Mouse (Mus musculus): ENCODE measurements around the gene Mpp3.
"Not testable (repeated sequence)": the region's sequence is repeated elsewhere in the genome, so short reads cannot be mapped to it uniquely, and the experiment has no call there.

Mpp3 gene

GRCm38 (mm10) chr11:102013201-102013600, 15.1 kb downstream of the Mpp3 start:
- in situ Hi-C loops (cut with MboI; ENCODE audit: low sequenced_read_pairs) = no loop called here

GRCm38 (mm10) chr11:102011510-102011909, 16.8 kb downstream of the Mpp3 start:
- in situ Hi-C loops (cut with MboI; ENCODE audit: low sequenced_read_pairs) = no loop called here

GRCm38 (mm10) chr11:102010140-102010539, 18.1 kb downstream of the Mpp3 start:
- in situ Hi-C loops (cut with MboI; ENCODE audit: low sequenced_read_pairs) = no loop called here

DNA sequence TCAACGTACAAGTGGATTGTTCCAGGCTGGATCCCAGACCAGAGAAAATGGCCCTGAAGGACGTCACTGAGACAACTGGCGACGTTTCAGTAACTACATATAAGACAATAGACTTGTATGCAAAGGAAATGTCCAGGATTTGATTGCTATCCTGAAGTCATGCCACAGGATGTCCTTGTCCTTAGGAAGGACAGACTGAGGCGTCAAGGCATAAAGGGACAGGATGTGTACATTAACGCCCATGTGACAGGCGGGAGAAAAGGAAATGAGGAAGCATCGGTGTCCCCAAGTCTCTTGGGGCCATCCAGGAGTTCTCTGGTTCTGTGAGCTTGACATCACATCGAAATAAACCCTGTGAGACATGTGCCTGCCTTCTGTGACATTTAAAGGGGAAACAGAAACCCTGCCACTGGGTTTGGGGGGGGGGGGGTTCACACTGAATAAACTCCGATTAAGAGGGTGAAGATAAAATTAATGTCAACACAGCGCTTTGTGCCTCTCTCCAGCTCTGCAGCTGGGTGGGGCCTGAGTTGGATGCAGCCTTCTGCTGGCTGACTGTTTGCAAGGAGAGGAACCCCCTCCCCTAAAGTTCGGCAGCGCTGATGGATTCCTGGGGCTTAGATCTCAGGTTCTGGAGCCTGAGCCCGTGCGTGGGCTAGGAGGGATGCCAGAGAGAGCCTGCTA, 19.2 kb downstream of the Mpp3 start:
- in situ Hi-C loops (cut with MboI; ENCODE audit: low sequenced_read_pairs) = no loop called here

- in situ Hi-C loops (cut with MboI; ENCODE audit: low sequenced_read_pairs) = no loop called here
Measured at GRCm38 (mm10) chr11:102008372-102008771, 19.9 kb downstream of the Mpp3 start.

DNA sequence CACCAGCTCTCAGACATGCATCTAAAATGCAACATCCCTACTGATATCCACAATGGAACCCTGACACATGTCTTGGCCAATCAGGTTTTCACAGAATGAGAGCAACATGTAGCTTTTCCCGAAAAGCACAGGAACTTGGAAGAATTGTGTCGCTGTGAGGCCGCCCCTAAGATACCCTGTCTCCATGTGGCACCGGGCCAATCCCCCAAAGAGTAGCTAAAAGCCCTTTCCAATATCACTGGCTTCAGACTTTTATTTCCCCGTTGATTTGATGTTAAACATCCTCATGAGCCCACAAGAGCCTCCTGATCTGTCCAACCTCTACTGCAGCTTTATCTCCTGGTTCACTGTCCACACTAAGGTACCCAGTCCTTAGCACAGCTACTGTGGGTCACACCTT, 21.6 kb downstream of the Mpp3 start:
- in situ Hi-C loops (cut with MboI; ENCODE audit: low sequenced_read_pairs) = no loop called here

DNA sequence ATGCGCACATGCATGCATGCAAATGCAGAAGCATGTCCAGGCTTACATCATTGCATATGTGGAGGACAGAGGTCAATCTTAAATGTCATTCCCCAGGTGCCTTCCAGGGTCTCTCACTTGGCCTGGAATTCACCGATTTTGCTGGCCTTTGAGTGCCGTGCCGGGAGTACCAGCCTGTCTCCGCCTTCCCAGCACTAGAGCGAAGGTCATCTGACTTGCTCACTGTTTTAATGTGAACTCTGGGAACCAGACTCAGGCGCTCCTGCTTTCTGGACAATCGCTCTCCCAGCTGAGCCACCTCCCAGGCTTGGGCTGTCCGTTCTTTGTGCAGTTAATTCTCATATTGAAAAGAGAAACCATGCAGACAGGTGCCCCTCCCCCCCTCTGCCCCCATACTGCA, 22.0 kb downstream of the Mpp3 start:
- in situ Hi-C loops (cut with MboI; ENCODE audit: low sequenced_read_pairs) = no loop called here

- in situ Hi-C loops (cut with MboI; ENCODE audit: low sequenced_read_pairs) = no loop called here
Measured at GRCm38 (mm10) chr11:102004251-102004650, 24.0 kb downstream of the Mpp3 start.

DNA sequence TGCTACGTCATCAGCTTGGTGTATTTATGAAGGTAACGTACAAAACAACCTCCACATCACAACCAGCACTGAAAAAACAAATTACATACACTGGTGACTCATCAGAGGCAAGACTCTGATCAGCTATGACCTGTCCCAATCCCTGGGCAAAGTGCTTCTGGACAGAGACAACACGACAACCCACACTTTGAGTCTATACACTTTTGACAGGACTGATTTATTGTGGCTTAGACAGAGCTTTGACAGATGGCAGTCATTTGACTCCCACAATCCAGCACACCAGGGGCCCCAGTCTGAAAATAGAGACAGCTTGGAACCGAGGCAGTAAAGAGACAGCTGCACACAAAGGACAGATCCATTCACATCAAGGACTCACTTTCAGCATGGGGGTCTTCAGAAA, 28.8 kb downstream of the Mpp3 start:
- in situ Hi-C loops (cut with MboI; ENCODE audit: low sequenced_read_pairs) = no loop called here

GRCm38 (mm10) chr11:101998258-101998657, 30.0 kb downstream of the Mpp3 start:
- in situ Hi-C loops (cut with MboI; ENCODE audit: low sequenced_read_pairs) = no loop called here

DNA sequence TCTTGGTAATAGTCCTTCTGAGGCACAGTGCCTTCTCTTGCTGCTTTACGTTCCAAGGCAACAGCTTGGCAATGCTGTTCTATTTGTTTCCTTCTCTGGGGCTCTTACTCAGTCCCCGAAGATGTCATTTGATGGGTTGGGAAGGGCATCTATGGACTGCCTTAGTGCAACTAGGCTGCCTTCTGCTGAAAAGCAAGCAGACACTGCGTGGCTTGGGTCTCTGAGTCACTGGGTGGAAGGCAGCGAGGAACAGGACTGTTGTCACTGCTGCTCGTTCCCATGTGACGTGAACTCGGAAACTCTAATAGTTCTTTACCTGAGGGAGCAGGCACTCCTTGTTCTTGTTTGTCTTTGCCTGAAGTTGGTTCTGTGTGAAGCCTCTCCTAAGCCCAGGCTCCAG, 32.3 kb downstream of the Mpp3 start:
- in situ Hi-C loops (cut with MboI; ENCODE audit: low sequenced_read_pairs) = no loop called here

DNA sequence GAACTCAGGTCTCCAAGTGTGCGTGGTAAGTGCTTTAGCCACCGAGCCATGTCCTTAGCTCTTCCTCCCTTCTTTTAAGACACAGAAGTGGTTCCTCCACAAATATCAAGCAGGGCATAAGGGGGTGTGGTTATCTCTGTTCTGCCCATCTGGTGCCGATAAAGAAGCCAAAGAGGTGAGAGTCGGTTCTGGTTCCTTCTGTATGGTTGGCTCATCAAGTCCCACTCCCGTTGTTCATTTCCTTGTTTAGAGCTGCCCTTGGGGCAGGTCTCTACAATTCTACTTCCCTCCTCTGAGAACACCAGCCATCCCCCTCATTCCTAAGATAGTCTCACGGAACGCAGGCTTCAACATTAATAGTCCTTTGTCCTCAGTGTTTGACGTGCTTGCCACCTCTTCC, 34.2 kb downstream of the Mpp3 start:
- in situ Hi-C loops (cut with MboI; ENCODE audit: low sequenced_read_pairs) = no loop called here

- in situ Hi-C loops (cut with MboI; ENCODE audit: low sequenced_read_pairs) = no loop called here
Measured at GRCm38 (mm10) chr11:101992411-101992810, 35.9 kb downstream of the Mpp3 start.

DNA sequence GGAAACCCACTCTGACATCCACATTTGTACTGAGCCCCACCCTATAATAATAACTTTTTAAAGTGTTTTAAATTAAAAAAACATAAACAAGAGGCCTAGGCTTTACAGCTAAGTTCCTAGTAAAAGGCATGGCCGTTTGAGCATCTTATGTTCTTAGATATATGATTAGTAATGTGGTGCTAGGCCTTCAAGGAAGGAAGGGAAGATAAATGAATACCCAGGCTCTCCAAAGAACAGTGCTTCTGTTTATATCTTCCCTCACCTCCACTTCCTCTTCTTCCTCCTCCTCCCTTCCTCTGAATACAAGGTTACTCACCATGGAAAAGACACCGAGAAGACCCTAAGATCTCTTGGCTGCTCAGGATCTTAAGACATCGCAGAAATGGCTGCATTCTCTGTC, 36.4 kb downstream of the Mpp3 start:
- in situ Hi-C loops (cut with MboI; ENCODE audit: low sequenced_read_pairs) = no loop called here

DNA sequence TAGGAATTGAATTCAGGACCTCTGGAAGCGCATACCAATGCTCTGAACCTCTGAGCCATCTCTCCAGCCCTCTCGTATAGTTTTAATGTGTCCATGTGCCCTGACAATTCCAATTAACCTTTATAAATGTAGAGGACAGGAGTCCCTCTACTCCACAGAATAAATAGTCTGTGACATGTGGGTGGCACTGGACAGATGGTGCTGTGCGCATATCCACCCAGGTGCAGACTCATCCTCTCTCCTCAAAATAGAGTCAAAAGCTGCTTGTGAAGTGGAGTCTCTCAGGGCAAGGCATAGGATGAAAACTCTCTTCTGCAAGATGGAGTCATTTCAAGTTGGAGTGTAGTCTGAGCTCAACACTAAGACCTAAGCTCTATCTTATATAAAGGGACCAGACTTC, 38.0 kb downstream of the Mpp3 start:
- in situ Hi-C loops (cut with MboI; ENCODE audit: low sequenced_read_pairs) = no loop called here

DNA sequence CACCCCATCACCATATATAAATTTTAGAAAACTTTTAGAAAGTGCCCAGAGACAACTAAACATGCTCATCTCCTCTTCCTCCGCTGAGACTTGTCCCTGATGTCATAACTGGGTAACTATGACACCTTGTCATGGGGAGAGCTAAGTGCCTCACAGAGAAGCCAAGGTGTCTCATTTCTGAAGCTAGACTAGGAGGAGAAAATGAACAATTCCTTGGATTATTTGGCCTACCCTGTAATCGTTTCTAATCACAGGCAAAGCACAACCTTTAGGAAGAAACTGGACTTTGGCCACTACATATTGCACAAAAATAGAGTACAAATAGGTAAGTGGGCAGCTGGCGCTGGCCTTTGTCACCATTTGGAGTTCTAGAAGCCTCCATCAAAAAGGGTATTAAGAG, 41.3 kb downstream of the Mpp3 start, which contains the start of gene Dusp3:
Gene Dusp3 (minus strand): TSS at position 101 of the 400 bp plus-strand sequence.
- in situ Hi-C loops (cut with MboI; ENCODE audit: low sequenced_read_pairs) = no loop called here

DNA sequence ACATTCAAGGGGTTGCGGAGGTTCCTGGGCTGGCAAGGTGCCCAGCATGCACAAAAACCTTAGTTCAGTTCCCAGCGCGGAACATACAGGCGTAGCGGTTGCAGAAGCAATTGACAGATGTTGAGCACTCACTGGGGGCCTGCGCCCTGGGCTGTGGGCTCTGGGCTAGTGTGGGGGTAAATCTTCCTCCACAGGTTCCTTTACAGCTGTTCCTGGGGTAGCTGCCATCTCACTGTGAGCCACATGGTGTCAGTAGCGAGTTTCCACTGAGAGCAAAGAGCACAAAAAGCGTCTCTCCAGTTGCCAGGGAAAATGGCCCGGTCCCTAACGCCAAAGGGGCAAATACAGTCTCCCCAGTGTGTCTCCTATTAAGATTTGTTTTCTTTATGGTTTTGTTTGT, 42.3 kb downstream of the Mpp3 start:
- in situ Hi-C loops (cut with MboI; ENCODE audit: low sequenced_read_pairs) = no loop called here

GRCm38 (mm10) chr11:101985450-101985849, 42.8 kb downstream of the Mpp3 start:
- in situ Hi-C loops (cut with MboI; ENCODE audit: low sequenced_read_pairs) = not testable (repeated sequence)

- in situ Hi-C loops (cut with MboI; ENCODE audit: low sequenced_read_pairs) = no loop called here
Measured at GRCm38 (mm10) chr11:101984054-101985025, 43.9 kb downstream of the Mpp3 start, which contains the start of gene Cfap97d1. Gene Cfap97d1, plus strand, starts transcription at chr11:101984279.

DNA sequence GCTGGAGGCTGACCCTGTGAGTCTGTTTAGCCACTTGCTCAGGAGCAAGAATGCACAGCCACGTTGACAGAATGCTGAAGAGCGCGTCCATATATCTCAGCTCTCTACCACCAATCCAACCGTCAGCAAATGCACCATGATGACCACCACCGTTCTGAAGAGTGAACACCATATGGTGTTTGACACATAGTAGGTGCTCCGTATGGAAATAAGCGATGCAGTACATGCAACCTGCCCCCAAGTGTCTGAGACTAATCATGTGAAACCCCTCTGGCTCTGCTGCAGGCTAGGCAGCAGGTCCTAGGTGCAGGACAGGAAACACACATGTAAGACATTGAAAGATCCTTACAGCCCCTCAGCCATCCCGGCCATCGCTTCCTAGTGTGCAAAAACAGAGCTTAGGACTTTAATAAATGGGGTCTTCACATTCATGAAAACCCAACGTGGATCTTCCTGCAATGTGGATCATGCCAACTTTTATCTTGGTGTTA, 44.8 kb downstream of the Mpp3 start:
- in situ Hi-C loops (cut with MboI; ENCODE audit: low sequenced_read_pairs) = no loop called here

DNA sequence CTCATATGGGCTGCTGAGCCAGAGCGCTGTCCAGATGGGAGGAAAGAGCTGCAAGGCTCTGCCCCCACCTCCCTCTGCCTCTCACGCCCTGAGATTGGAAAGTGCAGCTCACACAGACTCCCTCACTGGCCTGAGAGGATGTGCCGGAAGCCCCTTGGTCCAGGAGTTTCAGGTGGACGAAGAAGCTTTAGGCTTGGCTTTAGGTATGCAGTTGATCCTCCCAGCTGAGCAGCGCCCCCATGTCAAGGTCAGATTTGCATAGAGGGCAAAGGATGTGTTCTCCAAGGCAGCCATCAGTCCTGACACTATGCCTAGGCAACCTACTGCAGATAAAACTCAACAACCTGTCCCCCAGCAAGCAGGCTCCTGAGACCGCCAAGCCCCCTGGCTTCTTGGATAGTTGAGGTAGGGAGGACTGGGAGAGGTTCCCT, 45.3 kb downstream of the Mpp3 start:
- in situ Hi-C loops (cut with MboI; ENCODE audit: low sequenced_read_pairs) = no loop called here

DNA sequence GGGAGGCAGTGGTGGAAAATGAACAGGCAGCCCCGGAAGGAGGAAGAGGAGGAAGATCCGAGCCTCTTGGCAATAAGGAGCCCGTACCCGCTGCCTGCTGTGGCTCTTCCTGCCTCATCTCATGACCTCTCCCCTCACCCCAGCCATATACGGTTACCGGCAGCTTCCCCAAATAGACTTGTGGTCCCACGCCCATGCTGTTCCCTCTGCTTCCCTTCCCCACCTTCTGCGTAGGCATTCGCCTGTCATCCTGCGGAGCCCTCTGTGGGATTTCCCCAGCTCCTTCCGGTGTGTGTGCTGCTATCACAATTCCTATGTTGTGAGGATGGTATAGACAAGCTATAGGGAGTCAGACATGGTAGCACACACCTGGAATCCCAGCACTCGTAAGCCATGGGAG, 46.4 kb downstream of the Mpp3 start:
- in situ Hi-C loops (cut with MboI; ENCODE audit: low sequenced_read_pairs) = no loop called here

All from CH12F3 (cell line).